Mouse (Mus musculus): ENCODE data around the gene Pik3r6. TPM values are rescaled to one million over a fixed set of nuclear protein-coding genes. Genes with fewer than 3 reads are reported as not detected.

Pik3r6 gene
- total RNA-seq, 2 experiments from 2014 or later: 1.7 to 1.9 TPM

GRCm38 (mm10) chr11:68497081-68497480 is 5.7 kb upstream of the Pik3r6 start:
- no peak for DNase-seq (ENCODE audit: low spot score in 2 of 2)
- Histone ChIP-seq H3K4me3 (no peak overlapping the region), H3K27ac (no peak overlapping the region)
- TF ChIP-seq CTCF (conservative IDR thresholded peaks at IDR 0.05): no peak

GRCm38 (mm10) chr11:68498517-68498916 is 4.3 kb upstream of the Pik3r6 start:
- H3K27ac ChIP-seq: no peak overlapping the region
- no peak overlapping the region for H3K4me3 ChIP-seq
- DNase-seq (ENCODE audit: low spot score in 2 of 2): no peak
- no peak for TF ChIP-seq CTCF (conservative IDR thresholded peaks at IDR 0.05)

- TF ChIP-seq CTCF (conservative IDR thresholded peaks at IDR 0.05): no peak
- Histone ChIP-seq H3K27ac (no peak overlapping the region), H3K4me3 (no peak overlapping the region)
- DNase-seq (ENCODE audit: low spot score in 2 of 2): no peak
Measured at GRCm38 (mm10) chr11:68498999-68499699, 3.7 kb upstream of the Pik3r6 start.

GRCm38 (mm10) chr11:68500949-68501350 is 1.9 kb upstream of the Pik3r6 start:
- no peak for DNase-seq (ENCODE audit: low spot score in 2 of 2)
- Histone ChIP-seq H3K27ac (no peak overlapping the region), H3K4me3 (no peak overlapping the region)
- no peak for TF ChIP-seq CTCF (conservative IDR thresholded peaks at IDR 0.05)

GRCm38 (mm10) chr11:68502408-68502807 is 411 bp upstream of the Pik3r6 start:
- H3K4me3 ChIP-seq: no peak overlapping the region
- no peak for TF ChIP-seq CTCF (conservative IDR thresholded peaks at IDR 0.05)
- DNase-seq (ENCODE audit: low spot score in 2 of 2): no peak

GRCm38 (mm10) chr11:68504913-68505312 is 2.1 kb downstream of the Pik3r6 start:
- no peak overlapping the region for H3K4me3 ChIP-seq
- no peak overlapping the region for H3K27ac ChIP-seq
- TF ChIP-seq CTCF (conservative IDR thresholded peaks at IDR 0.05): no peak
- no peak for DNase-seq (ENCODE audit: low spot score in 2 of 2)

More at GRCm38 (mm10) chr11:68502408-68502807, 411 bp upstream of the Pik3r6 start:
- H3K27ac ChIP-seq: no peak overlapping the region

- no peak for DNase-seq (ENCODE audit: low spot score in 2 of 2)
- no peak for TF ChIP-seq CTCF (conservative IDR thresholded peaks at IDR 0.05)
- Histone ChIP-seq H3K4me3 (no peak overlapping the region), H3K27ac (no peak overlapping the region)
Measured at GRCm38 (mm10) chr11:68507246-68507645, 4.4 kb downstream of the Pik3r6 start.

GRCm38 (mm10) chr11:68508619-68509018 is 5.8 kb downstream of the Pik3r6 start:
- H3K27ac ChIP-seq: no peak overlapping the region
- DNase-seq (ENCODE audit: low spot score in 2 of 2): no peak
- H3K4me3 ChIP-seq: no peak overlapping the region
- no peak for TF ChIP-seq CTCF (conservative IDR thresholded peaks at IDR 0.05)

GRCm38 (mm10) chr11:68509194-68509593 is 6.4 kb downstream of the Pik3r6 start:
- no peak for TF ChIP-seq CTCF (conservative IDR thresholded peaks at IDR 0.05)
- H3K27ac ChIP-seq: no peak overlapping the region
- no peak overlapping the region for H3K4me3 ChIP-seq
- no peak for DNase-seq (ENCODE audit: low spot score in 2 of 2)

GRCm38 (mm10) chr11:68513969-68514368 is 11.2 kb downstream of the Pik3r6 start:
- Histone ChIP-seq H3K27ac (no peak overlapping the region), H3K4me3 (no peak overlapping the region)
- DNase-seq (ENCODE audit: low spot score in 2 of 2): no peak
- no peak for TF ChIP-seq CTCF (conservative IDR thresholded peaks at IDR 0.05)

- H3K27ac ChIP-seq: no peak overlapping the region
- DNase-seq (ENCODE audit: low spot score in 2 of 2): no peak
- no peak overlapping the region for H3K4me3 ChIP-seq
- TF ChIP-seq CTCF (conservative IDR thresholded peaks at IDR 0.05): no peak
Measured at GRCm38 (mm10) chr11:68519362-68519761, 16.5 kb downstream of the Pik3r6 start.

- no peak for TF ChIP-seq CTCF (conservative IDR thresholded peaks at IDR 0.05)
- Histone ChIP-seq H3K27ac (no peak overlapping the region), H3K4me3 (no peak overlapping the region)
- no peak for DNase-seq (ENCODE audit: low spot score in 2 of 2)
Measured at GRCm38 (mm10) chr11:68519815-68520214, 17.0 kb downstream of the Pik3r6 start.

- no peak for DNase-seq (ENCODE audit: low spot score in 2 of 2)
- H3K27ac ChIP-seq: no peak overlapping the region
- TF ChIP-seq CTCF (conservative IDR thresholded peaks at IDR 0.05): no peak
- no peak overlapping the region for H3K4me3 ChIP-seq
Measured at GRCm38 (mm10) chr11:68520439-68520838, 17.6 kb downstream of the Pik3r6 start.

GRCm38 (mm10) chr11:68521352-68521751 is 18.5 kb downstream of the Pik3r6 start:
- Histone ChIP-seq H3K27ac (no peak overlapping the region), H3K4me3 (no peak overlapping the region)
- 0 out of 2 replicates have a peak, but pooled peaks have one; percentile 10 for TF ChIP-seq CTCF (conservative IDR thresholded peaks at IDR 0.05)
- no peak for DNase-seq (ENCODE audit: low spot score in 2 of 2)
